Mouse (Mus musculus): ENCODE results near the gene Mlxip. TPM values are rescaled to one million over a fixed set of nuclear protein-coding genes. Genes with fewer than 3 reads are reported as not detected.

The Mlxip gene
- polyA plus RNA-seq, 1 experiment from 2014 or later = 12.6 TPM

DNA sequence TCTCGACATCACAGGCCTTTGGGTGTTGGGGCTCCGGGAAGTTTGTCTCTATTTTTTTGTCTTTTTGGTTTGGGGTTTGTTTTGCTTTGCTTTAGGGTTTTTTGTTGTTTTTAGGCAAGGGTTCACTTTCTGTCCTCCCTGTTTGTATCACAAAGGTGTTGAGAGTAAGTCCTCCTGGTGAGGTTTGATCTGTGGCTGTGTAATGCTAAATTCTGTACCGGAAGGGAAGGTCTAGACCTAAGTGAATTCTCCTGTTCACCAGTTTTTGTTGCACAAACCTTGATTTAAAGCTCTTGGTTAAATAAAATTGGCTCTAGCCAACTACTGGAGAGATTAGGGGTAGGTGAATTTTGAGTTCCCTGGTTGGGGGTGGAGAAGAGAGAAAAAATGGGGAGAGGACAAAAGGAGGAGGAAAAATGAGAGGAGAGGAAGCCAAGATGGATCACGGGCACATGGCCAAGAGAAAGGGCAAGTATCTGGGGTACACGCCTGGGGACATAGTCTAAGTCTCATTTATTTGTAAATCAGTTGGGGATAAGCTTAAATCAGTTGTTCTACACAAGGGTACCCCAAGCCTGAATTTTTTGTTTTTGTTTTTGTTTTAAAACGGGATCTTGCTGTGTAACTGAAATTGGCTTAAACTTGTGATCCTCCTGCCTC is 18.7 kb upstream of the Mlxip start:
- peaks cover 18 to 22% of the 10 kb centered on the region in 2 experiments for H3K4me1 ChIP-seq (ENCODE audit: control insufficient read depth in 2 of 2, insufficient read depth in 2 of 2, low read length in 2 of 2)
- no peak for ATAC-seq (ENCODE audit: insufficient number of reproducible peaks, insufficient read depth, low FRiP score, low read depth)
- no peak overlapping the region for H3K4me3 ChIP-seq (ENCODE audit: control insufficient read depth in 1 of 2, insufficient read depth in 1 of 2, low read depth in 1 of 2, low read length in 2 of 2)
- H3K9ac ChIP-seq (ENCODE audit: low read length) = no peak overlapping the region
- H3K9me3 ChIP-seq (ENCODE audit: control insufficient read depth, low read length) = no peaks in the 10 kb centered on the region
- 87% methylated on average over 6 of the region's 6 CpGs for WGBS
- no peak overlapping the region for H3K4me2 ChIP-seq (ENCODE audit: low read length)
- peaks cover 39% of the 10 kb centered on the region for H3K36me3 ChIP-seq (ENCODE audit: control insufficient read depth, insufficient read depth, low read length)
- peak overlapping the region in 1 of 2 experiments; percentile 67; a peak in 1 of 4 replicates for H3K27ac ChIP-seq (replicated peaks in 1 of 2; ENCODE audit: control insufficient read depth in 1 of 2, insufficient read depth in 1 of 2, low read depth in 2 of 2, low read length in 2 of 2)
- no peaks in the 10 kb centered on the region for H3K27me3 ChIP-seq (ENCODE audit: control insufficient read depth, insufficient read depth, low read length)

DNA sequence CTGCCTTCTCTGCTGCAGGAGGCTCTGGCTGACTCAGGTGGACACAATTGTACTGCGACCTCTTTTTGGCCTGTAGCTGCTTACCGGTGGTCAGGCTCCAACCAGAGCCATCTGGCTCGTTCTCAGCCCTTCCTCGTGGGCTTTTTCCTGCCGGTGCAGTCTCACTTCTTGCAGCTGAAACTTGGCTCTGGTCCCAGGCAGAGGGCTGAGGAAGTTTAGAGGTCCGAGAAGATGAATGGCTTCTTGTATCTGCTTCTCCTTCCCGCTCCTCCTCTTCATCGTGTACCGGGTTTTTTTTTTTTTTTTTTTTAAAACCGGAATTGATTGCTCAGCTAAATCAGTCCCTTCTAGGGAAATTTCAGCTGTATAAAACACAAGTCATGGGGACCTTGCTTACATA is 18.0 kb upstream of the Mlxip start:
- 35% methylated on average over 10 of the region's 10 CpGs for WGBS
- Histone ChIP-seq H3K9me3 (ENCODE audit: control insufficient read depth, low read length) (no peaks in the 10 kb centered on the region), H3K4me2 (ENCODE audit: low read length) (peak overlapping the region; percentile 18; the same call in 1 of the 2 replicates), H3K9ac (ENCODE audit: low read length) (no peak overlapping the region), H3K4me3 (ENCODE audit: control insufficient read depth in 1 of 2, insufficient read depth in 1 of 2, low read depth in 1 of 2, low read length in 2 of 2) (no peak overlapping the region), H3K27me3 (ENCODE audit: control insufficient read depth, insufficient read depth, low read length) (no peaks in the 10 kb centered on the region), H3K4me1 (ENCODE audit: control insufficient read depth in 2 of 2, insufficient read depth in 2 of 2, low read length in 2 of 2) (peaks cover 18 to 22% of the 10 kb centered on the region in 2 experiments), H3K27ac (replicated peaks in 1 of 2; ENCODE audit: control insufficient read depth in 1 of 2, insufficient read depth in 1 of 2, low read depth in 2 of 2, low read length in 2 of 2) (peak overlapping the region in 1 of 2 experiments; percentile 67; a peak in 2 of 4 replicates), H3K36me3 (ENCODE audit: control insufficient read depth, insufficient read depth, low read length) (peaks cover 33% of the 10 kb centered on the region)
- ATAC-seq (ENCODE audit: insufficient number of reproducible peaks, insufficient read depth, low FRiP score, low read depth) = peak; percentile 42; the same call in 1 of the 2 replicates

GRCm38 (mm10) chr5:123377120-123377955 is 17.3 kb upstream of the Mlxip start:
- H3K4me1 ChIP-seq (ENCODE audit: control insufficient read depth in 2 of 2, insufficient read depth in 2 of 2, low read length in 2 of 2) = peaks cover 24 to 30% of the 10 kb centered on the region in 2 experiments
- H3K9ac ChIP-seq (ENCODE audit: low read length) = no peak overlapping the region
- H3K4me3 ChIP-seq (ENCODE audit: control insufficient read depth in 1 of 2, insufficient read depth in 1 of 2, low read depth in 1 of 2, low read length in 2 of 2) = no peak overlapping the region
- 50% methylated on average over 15 of the region's 15 CpGs for WGBS
- H3K27me3 ChIP-seq (ENCODE audit: control insufficient read depth, insufficient read depth, low read length) = no peaks in the 10 kb centered on the region
- peak overlapping the region in 1 of 2 experiments; percentile 67; a peak in 2 of 4 replicates for H3K27ac ChIP-seq (replicated peaks in 1 of 2; ENCODE audit: control insufficient read depth in 1 of 2, insufficient read depth in 1 of 2, low read depth in 2 of 2, low read length in 2 of 2)
- no peaks in the 10 kb centered on the region for H3K9me3 ChIP-seq (ENCODE audit: control insufficient read depth, low read length)
- H3K4me2 ChIP-seq (ENCODE audit: low read length) = peak overlapping the region; percentile 18; the same call in 1 of the 2 replicates
- H3K36me3 ChIP-seq (ENCODE audit: control insufficient read depth, insufficient read depth, low read length) = peaks cover 25% of the 10 kb centered on the region
- peak; percentile 11; the same call in 1 of the 2 replicates for ATAC-seq (ENCODE audit: insufficient number of reproducible peaks, insufficient read depth, low FRiP score, low read depth)

GRCm38 (mm10) chr5:123378712-123379111 is 15.9 kb upstream of the Mlxip start:
- H3K27me3 ChIP-seq (ENCODE audit: control insufficient read depth, insufficient read depth, low read length) = no peaks in the 10 kb centered on the region
- WGBS = 59% methylated on average over 9 of the region's 9 CpGs
- no peak overlapping the region for H3K9ac ChIP-seq (ENCODE audit: low read length)
- no peak for ATAC-seq (ENCODE audit: insufficient number of reproducible peaks, insufficient read depth, low FRiP score, low read depth)
- H3K4me3 ChIP-seq (ENCODE audit: control insufficient read depth in 1 of 2, insufficient read depth in 1 of 2, low read depth in 1 of 2, low read length in 2 of 2) = no peak overlapping the region
- H3K36me3 ChIP-seq (ENCODE audit: control insufficient read depth, insufficient read depth, low read length) = peaks cover 11% of the 10 kb centered on the region
- peaks cover 24 to 30% of the 10 kb centered on the region in 2 experiments for H3K4me1 ChIP-seq (ENCODE audit: control insufficient read depth in 2 of 2, insufficient read depth in 2 of 2, low read length in 2 of 2)
- no peak overlapping the region for H3K4me2 ChIP-seq (ENCODE audit: low read length)
- no peaks in the 10 kb centered on the region for H3K9me3 ChIP-seq (ENCODE audit: control insufficient read depth, low read length)
- no peak overlapping the region for H3K27ac ChIP-seq (replicated peaks in 1 of 2; ENCODE audit: control insufficient read depth in 1 of 2, insufficient read depth in 1 of 2, low read depth in 2 of 2, low read length in 2 of 2)

- no peak overlapping the region for H3K4me3 ChIP-seq (ENCODE audit: control insufficient read depth in 1 of 2, insufficient read depth in 1 of 2, low read depth in 1 of 2, low read length in 2 of 2)
- H3K27ac ChIP-seq (replicated peaks in 1 of 2; ENCODE audit: control insufficient read depth in 1 of 2, insufficient read depth in 1 of 2, low read depth in 2 of 2, low read length in 2 of 2) = no peak overlapping the region
- H3K36me3 ChIP-seq (ENCODE audit: control insufficient read depth, insufficient read depth, low read length) = peaks cover 5% of the 10 kb centered on the region
- WGBS = 54% methylated on average over 5 of the region's 5 CpGs
- ATAC-seq (ENCODE audit: insufficient number of reproducible peaks, insufficient read depth, low FRiP score, low read depth) = no peak
- peaks cover 24 to 30% of the 10 kb centered on the region in 2 experiments for H3K4me1 ChIP-seq (ENCODE audit: control insufficient read depth in 2 of 2, insufficient read depth in 2 of 2, low read length in 2 of 2)
- H3K4me2 ChIP-seq (ENCODE audit: low read length) = no peak overlapping the region
- no peaks in the 10 kb centered on the region for H3K9me3 ChIP-seq (ENCODE audit: control insufficient read depth, low read length)
- no peaks in the 10 kb centered on the region for H3K27me3 ChIP-seq (ENCODE audit: control insufficient read depth, insufficient read depth, low read length)
- no peak overlapping the region for H3K9ac ChIP-seq (ENCODE audit: low read length)
These were observed 15.1 kb upstream of the Mlxip start for GRCm38 (mm10) chr5:123379504-123379931.

DNA sequence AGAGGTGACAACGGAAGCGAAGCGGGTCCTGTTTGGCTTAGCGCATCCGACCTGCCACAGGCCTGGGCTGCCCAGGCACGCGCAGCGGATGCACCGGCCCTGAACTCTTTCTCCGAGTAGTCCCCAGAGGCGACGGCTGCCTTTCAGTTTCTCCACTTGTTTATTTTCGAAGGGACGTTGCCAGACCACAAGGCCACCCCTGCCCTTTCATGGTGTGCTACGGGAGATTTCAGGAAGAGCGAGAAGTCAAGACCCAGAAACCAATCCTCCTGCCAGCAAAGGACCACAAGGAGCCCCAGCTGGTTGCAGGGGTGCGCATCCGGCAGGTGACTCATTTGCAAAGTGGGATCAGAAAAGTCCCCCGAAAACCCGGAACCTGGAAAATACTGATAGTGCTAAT is 12.6 kb upstream of the Mlxip start:
- H3K27me3 ChIP-seq (ENCODE audit: control insufficient read depth, insufficient read depth, low read length) = no peaks in the 10 kb centered on the region
- peaks cover 19 to 22% of the 10 kb centered on the region in 2 experiments for H3K4me1 ChIP-seq (ENCODE audit: control insufficient read depth in 2 of 2, insufficient read depth in 2 of 2, low read length in 2 of 2)
- no peak overlapping the region for H3K27ac ChIP-seq (replicated peaks in 1 of 2; ENCODE audit: control insufficient read depth in 1 of 2, insufficient read depth in 1 of 2, low read depth in 2 of 2, low read length in 2 of 2)
- H3K4me3 ChIP-seq (ENCODE audit: control insufficient read depth in 1 of 2, insufficient read depth in 1 of 2, low read depth in 1 of 2, low read length in 2 of 2) = 0 out of 4 replicates have a peak overlapping the region, but pooled peaks of 1 of the 2 experiments have one; percentile 0
- peak overlapping the region; percentile 16; the same call in 1 of the 2 replicates for H3K9ac ChIP-seq (ENCODE audit: low read length)
- WGBS = 13% methylated on average over 20 of the region's 20 CpGs
- no peaks in the 10 kb centered on the region for H3K36me3 ChIP-seq (ENCODE audit: control insufficient read depth, insufficient read depth, low read length)
- peak overlapping the region; percentile 47 for H3K4me2 ChIP-seq (ENCODE audit: low read length)
- H3K9me3 ChIP-seq (ENCODE audit: control insufficient read depth, low read length) = peaks cover 4% of the 10 kb centered on the region; the same call in 1 of the 2 replicates
- ATAC-seq (ENCODE audit: insufficient number of reproducible peaks, insufficient read depth, low FRiP score, low read depth) = peak; percentile 45; the same call in 1 of the 2 replicates

DNA sequence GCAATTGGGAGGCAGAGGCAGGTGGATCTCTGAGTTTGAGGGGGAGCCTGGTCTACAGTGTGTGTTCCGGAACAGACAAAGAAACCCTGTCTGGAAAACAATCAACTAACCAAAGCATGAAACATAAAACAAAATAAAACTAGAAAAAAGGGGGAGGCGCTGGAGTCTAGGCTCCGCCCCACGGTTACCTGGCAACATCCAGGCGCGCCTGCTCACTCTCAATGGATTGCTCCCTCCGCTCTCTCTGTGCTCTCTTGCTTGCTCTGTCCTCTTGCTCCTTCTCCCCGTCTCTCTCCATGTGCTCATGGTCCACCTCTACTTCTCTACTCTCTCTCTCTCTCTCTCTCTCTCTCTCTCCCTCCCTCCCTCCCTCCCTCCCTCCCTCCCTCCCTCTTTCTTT is 11.9 kb upstream of the Mlxip start:
- Histone ChIP-seq H3K27ac (replicated peaks in 1 of 2; ENCODE audit: control insufficient read depth in 1 of 2, insufficient read depth in 1 of 2, low read depth in 2 of 2, low read length in 2 of 2) (no peak overlapping the region), H3K4me3 (ENCODE audit: control insufficient read depth in 1 of 2, insufficient read depth in 1 of 2, low read depth in 1 of 2, low read length in 2 of 2) (no peak overlapping the region), H3K36me3 (ENCODE audit: control insufficient read depth, insufficient read depth, low read length) (no peaks in the 10 kb centered on the region), H3K27me3 (ENCODE audit: control insufficient read depth, insufficient read depth, low read length) (no peaks in the 10 kb centered on the region), H3K9ac (ENCODE audit: low read length) (no peak overlapping the region), H3K4me1 (ENCODE audit: control insufficient read depth in 2 of 2, insufficient read depth in 2 of 2, low read length in 2 of 2) (peaks cover 12 to 17% of the 10 kb centered on the region in 2 experiments; a peak in 3 of 4 replicates), H3K4me2 (ENCODE audit: low read length) (no peak overlapping the region), H3K9me3 (ENCODE audit: control insufficient read depth, low read length) (peaks cover 4% of the 10 kb centered on the region; the same call in 1 of the 2 replicates)
- 86% methylated on average over 8 of the region's 8 CpGs for WGBS
- no peak for ATAC-seq (ENCODE audit: insufficient number of reproducible peaks, insufficient read depth, low FRiP score, low read depth)
